Mouse (Mus musculus): ENCODE results near the gene Gm9887.
"Not testable (repeated sequence)": the region's sequence is repeated elsewhere in the genome, so short reads cannot be mapped to it uniquely, and the experiment has no call there.

Gm9887 gene

DNA sequence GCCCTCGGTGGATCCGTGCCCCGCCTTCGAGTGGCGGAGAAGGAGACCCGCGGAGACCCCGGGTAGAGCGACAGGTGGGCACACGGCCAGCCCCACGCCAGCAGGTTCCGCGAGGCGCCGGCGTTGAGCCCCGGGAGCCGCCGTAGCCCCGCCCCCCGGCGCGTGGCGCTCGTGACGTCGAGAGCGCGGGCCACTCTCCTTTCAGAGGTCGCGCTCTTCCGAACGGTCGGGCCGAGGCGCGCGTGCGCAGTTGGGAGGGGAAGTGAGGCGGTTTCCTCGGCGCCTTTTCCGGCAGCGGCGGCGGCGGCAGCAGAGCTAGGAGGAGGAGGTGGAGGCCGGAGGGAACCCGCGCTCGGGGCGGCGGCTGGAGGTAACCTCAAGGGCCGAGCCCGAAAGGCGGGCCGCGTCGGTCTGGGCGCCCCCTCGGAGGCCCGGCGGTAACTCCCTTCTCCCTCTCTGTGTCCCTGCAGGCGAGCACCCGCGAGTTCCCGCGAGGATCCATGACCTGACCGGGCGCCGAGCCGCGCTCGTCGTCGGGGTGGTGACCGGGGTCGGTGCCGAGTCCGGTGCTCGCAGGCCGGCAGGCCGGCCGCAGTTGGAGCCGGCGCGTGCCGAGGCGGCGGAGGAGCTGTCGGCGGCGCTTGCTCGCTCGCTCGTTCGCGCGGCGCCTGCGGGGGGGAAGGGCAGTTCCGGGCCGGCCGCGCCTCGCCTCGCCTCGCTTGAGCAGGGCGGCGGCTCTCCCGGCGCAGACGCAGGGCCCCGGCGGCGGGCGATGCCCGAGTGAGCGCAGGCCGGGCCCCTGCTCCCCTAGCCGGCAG, at the start of gene Gm9887, which contains the start of gene Arf6:
Gene Gm9887 (minus strand): TSS at position 605 of the 818 bp plus-strand sequence.
Gene Arf6 (plus strand): TSS at position 297 of the 818 bp plus-strand sequence.
- DNase-seq: peak; percentile 98

DNA sequence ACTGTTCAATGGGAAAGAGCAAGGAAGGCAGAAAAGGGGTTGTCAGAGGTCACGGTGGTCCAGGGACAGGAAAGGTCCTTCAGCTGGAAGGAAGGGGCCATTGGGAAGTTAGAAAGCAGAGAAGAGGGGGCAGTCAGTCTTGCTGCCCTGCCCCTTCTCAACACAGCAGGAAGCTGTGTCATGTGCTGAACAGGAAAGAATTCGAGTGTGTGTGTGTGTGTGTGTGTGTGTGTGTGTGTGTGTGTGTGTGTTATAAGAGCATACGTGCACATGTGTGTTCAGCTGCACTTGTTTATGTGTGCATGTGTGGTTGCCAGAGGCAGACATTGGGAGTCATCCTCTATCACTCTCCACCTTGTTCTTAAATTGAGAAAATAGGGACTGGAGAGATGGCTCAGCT, 48.5 kb upstream of the Gm9887 start:
- DNase-seq: no peak

DNA sequence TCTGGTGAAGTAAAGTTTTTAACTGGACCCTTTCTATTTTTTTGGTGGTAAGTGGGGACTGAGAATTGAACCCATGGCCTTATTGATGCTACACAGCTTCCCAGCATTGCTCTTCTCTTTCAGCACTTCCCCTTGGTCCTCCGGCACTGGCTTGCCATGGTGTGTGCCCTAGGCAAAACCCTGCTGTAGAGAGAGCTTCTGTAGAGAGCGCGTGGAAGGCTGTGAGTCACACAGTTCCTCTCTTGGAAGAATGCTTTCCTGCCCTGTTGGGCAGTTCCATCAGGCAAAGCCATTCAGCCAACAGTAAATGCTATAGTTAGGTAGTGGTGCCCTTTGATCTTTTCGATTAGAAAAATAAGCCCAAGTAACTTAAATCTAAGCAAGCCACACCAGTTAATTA, 47.3 kb upstream of the Gm9887 start:
- DNase-seq: no peak

DNA sequence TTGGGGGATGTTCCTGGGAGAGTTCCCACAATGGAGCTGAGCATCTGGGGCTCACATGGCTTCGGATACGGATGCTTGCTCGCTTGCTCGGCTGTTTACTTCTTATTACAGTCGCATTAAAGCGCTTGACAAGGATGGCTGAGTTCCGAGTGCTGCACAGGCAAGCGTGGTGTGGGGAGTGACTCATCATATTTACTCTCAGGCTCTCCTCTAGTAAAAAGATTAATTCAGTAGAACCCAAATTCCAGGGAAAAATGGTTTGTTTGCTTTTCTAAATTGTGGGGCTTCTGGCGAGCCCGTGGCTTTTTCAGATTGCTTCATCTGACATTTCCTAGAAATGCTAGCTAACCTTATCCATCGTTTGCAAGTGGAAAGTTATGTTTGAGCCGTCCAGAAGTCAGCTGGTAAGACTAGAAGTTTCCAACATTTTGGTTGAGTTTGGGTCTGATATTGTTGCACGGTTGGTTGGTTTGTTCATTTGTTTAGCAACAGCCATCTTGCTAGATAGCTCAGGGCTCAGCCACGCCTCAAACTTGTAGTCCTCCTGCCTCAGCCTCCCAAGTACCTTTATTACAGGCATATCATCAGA, 46.9 kb upstream of the Gm9887 start:
- DNase-seq: no peak

DNA sequence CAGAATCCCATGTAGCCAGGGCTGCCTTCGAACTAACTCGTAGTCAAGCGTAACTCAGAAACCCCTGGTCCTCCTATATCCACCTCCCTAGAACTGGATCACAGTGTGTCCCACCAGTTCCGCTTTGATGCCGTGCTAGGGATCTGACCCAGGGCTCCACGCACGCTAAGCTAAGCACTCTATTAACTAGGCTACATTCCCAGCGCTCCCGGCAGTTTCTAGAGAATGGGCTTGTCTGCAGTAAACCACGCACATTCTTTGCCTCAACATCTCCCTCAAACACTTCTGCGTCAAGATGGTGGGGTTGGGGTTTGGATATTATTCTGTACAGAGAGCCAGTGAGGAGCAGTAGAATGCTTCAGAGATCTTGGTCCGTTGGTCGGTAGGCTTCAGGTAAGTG, 46.3 kb upstream of the Gm9887 start:
- DNase-seq: no peak

DNA sequence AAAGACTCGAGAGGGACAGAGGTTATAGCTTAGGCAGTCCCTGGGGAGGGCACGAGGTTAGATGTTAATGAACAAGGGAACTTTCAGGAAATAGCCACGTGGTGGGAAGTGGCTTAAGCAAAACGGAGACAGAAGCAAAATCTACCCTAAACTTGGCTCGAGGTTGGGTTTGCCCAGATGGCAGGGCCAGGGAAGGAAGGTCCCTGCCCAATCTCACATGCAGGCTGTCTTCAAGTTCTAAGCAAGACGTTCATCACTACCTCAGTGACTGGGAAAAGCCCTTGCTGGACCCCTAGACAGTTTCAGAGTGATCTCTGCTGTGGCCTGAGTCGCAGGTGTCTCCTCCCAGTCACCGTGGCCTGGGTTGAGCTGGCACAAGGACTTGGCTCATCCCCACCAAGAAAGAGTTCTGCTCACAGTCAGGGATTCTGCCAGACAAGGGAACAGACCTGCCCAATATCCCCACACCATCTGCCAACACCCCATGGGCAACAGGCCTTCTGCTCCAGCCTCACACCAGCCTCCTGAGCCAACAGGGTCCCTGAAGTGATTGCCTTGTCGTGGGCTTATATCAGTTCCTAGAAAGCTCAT, 45.5 kb upstream of the Gm9887 start:
- peak; percentile 80 for DNase-seq

DNA sequence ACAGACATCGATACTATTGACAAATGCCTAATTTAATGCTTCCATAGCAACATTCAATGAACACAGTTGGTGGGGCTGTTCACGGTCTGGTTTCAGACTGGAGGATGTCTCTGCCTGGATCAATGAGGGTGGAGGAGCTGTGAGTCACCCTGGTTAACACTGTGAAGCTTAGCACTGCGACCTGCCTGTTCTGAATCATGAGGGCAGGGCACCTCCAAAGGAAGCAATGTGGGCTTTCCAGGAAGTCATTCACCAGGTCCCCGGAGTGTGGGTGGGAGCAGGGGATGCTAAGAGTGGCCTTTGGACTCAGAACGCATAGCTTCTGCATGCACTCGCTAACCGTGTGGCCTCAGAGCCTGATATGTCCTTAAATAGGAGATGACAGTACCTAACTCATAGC, 44.5 kb upstream of the Gm9887 start:
- DNase-seq: no peak

DNA sequence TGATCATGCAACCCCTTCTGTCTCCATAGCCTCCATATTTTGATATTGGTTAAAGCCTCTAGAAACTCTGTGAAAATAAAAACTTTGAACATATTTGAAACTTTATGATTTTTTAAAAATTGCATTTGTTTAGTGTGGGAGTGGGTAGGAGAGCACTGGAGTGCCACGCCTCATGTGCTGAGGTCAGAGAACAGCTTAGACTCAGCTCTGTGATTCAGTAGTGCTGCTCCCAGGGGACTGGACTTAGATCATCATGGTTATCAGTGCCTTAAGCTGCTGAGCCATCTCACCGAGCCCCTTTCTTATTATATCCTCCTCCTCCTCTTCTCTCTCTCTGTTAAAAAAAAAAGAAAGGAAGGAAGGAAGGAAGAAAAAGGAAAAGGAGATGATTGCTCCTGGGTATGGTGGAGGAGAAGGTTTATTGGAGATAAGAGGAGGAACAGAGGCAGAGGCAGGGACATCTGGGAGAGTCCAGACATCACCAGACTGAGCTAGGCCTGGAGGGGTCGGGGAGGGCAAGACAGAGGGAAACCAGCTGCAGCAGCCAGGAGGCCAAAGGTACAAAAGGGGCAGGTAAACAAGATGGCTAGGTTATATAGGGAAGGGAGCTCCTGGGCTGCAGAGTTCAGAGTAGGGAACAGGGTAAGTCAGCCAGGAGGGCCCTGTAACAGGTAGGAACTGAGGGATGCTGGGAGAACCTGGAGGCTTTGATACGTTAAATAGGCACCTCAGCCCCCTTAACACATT, 42.7 kb upstream of the Gm9887 start:
- DNase-seq: no peak

DNA sequence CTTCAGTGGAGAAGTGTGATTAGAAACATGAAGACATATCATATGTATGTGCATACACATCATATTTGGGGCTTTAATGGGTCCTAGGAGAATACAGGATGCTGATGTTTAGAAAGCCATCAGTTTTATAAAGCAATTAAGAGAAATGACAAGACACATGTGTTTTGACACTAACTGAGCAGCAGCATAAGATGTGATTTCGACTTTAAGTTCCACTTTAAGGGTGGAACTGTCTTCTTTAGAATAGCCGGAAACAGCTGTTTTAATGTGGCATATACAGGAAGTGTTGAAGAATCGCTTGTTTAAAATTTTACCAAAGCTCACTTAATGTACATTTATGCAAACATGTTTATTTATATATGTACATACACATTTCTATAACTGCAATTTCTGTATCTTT, 41.0 kb upstream of the Gm9887 start:
- DNase-seq: no peak

DNA sequence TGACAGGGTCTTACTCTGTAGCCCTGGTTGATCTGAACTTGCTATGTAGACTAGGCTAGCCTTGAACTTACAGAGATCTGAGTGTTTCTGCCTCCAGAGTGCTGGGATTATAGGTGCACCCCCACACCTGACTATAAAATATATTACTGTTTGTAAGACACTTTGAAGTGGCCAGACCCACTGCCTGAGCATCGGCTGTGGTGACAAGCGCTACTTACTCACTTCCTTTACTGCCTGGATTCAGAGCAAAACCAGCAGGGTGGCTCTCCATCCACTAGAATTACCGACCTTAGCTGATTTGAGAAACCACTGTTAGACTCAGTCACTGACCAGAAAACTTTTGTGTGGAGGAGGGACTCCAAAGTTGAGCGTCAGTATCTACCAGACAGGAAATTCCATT, 39.7 kb upstream of the Gm9887 start:
- DNase-seq: no peak

DNA sequence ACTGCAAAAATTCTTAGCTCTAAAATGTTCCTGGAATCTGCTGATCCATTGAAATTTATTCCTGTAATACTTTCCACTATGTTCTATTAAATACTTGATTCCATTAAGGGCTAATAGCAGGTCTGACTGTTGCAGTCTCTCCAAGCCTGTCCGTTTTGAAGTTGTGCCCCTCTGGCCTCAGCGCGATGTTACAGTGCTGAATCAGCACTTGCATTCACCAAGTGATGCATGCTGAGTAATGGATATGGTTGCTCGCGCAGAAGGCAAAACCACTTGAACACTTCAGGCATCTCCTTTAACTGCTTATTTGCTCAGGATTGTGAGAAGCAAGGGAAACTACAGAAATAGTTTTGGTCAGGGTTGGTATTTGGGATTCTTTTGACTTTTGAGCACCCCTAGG, 38.5 kb upstream of the Gm9887 start:
- no peak for DNase-seq

DNA sequence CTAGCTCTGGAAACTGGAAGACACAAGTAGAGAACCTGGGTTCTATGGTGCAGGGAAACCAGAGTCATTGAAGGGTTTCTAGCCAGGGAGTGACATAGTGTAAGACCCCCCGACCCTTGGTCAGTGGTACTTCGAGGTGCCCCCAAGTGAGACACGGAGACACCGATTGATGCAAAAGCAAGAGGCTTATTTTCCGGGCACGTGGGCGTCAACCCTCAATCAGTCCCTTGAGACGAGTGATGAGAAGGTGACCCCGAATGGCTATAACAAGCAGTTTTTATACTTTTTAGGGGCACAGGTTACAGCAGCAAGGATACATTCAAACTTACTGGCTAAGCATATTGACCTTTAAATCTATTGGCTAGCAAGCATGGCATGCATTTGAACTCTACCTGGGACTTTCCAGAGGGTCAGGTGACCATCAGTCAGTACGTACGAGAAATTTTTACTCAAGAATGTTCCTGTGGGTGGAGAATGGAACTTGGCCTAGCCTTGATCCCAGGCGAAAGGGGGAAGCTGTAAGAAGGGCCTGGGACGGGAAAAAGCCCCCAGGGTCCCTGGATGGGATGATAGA, 30.4 kb upstream of the Gm9887 start:
- no peak for DNase-seq

DNA sequence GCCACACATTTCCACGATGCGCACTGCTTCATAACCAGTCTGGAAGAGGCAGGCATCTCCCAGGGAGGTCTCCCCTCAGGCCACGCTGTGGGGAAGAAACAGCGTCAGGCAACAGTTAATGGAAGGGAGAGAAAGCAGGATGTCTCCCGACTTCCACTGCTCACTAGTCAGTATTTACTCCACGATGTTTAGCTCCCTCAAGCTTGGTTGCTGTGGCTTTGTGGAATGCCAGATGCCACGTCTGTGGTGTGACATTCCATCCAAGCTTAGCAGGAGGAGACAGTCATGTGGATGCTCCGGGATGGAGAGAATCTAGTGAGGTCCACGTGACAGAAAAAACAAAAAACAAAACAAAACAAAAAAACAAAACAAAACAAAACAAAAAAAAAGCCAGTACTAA, 29.8 kb upstream of the Gm9887 start:
- no peak for DNase-seq

DNA sequence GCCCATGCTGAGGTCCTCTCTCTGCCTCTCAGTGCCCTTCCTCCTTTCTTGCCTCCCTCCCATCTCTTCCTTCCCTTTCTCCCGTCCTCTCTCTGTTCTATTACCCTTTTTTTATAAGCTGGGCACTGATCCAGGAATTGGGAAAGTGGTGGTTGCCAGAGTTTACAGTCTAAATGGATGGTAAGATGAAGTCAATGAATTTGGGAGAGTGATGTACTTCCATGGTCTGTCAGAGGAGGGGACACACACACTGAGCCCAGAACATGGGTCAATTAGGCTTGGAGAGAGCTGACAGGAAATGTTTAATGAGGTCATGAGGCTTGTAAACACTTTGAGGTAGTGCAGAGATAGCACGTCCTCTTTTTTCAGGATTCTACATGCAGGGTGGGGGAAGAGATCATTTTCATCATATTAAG, 28.6 kb upstream of the Gm9887 start:
- no peak for DNase-seq

DNA sequence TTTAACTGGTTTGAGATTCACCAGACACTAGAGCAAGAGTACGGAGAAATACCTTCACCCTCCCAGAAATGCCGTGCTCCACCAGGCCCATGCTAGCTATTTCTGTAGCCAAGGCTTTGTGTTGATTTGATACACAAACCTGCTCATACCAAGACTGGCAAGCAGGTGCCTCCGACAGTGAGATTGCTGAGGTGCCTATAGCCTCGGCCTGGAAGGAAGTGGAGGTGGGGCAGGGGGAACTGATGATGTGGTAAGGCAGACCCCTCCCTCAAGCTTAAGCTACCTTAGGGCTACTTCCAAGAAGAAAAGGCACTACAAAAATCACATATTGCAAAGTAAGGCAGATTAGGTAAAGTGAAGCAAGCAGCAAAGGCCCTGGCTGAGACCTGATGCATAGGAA, 28.1 kb upstream of the Gm9887 start:
- no peak for DNase-seq

DNA sequence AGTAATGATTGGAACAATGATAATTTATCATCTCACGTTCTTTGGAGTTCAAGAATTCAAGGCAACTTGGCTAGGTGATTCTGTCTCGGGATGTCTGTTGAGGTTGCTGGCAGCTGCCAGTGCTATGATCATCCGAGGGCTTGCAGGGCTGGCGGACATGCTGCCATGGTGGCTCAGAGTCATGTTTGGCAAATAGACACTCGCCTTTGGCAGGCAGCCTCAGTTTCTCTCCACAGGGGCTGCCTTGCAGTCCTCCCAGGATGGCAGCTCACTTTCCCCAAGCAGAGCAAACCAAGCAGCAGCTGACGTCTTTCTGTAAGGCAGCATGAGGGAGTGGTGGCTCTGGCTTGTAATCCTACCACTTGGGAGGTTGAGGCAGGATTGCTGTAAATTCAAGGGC, 22.2 kb upstream of the Gm9887 start:
- peak; percentile 88 for DNase-seq

DNA sequence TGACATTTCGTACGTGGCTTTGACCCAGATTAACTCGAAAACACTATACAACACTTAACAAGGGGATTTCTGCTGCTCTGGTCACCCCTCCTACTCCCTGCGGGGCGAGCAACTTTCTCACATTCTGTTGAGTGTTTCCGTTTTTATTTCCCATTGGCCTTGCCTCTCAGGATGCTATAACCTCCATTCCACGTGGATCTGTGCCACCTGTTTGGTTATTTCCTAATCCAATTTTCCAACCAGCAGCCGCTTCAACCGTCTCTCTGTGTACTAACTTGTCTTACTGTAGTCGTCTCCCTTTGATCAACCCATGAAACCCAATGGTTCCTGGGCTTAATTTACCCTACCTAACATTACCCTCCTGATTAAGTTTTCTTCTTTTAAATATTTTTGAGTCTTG, 20.8 kb upstream of the Gm9887 start:
- no peak for DNase-seq

DNA sequence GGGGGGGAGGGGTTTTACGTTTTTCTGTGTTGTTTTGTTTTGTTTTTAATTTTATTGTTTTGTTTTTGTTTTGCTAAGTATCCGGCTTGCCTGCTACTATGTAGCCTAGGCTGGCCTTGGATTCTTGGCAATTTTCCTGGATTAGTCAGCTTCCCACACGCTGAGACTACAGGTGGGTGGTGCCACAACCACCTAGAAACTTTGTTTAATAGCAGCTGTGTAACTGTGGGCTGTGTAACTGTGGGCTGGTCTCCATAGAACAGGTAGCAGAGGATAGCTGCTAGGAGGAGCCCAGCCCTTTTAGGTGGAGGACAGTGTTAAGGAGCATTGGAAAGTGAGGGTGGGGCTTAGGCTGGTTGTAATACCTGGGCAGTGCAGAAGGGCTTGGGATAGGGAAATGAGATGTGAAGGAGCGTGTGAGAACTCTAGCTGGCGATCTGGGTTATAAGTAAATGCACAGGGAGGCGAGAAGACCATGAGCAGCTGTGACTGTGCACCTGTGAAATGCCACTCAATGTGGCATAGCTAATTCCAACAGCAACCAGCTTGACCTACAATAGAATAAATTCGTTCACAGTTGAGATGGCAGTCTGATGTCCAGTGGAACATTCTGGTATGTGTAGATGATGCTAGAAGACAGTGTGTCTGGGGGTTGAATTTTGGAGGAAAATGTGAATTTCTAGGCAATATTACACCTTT, 17.9 kb upstream of the Gm9887 start:
- no peak for DNase-seq

DNA sequence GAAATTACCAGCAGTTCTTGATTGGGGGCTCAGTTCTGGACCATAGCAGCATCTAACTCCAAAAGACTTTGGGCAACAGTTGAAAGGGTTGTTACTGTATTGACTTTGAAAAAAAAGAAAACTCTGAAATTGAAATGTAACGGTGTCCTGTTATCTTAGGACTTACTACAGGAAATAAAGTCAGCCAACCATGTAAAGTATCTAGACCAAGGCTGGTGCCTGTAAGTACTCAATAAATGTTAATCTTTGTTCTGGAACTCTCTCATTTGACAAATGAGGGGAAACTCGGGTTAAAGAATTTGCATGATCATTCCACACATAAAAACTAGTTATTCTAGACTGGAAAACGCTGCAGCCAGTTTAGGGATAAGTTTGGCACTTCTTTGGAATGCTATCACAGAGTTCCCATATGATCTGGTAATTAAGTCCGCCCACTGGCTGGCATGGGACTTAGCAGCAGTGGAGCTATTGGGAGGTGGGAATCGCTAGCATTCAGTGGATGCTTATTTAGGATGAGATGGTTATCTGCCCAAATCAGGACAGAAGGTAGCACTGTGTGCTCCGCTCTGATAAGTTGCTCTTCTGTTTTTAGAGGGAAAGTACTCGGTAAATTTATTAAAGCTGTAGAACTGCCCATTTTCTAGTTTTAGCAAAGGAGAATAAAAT, 17.1 kb upstream of the Gm9887 start:
- DNase-seq: no peak

DNA sequence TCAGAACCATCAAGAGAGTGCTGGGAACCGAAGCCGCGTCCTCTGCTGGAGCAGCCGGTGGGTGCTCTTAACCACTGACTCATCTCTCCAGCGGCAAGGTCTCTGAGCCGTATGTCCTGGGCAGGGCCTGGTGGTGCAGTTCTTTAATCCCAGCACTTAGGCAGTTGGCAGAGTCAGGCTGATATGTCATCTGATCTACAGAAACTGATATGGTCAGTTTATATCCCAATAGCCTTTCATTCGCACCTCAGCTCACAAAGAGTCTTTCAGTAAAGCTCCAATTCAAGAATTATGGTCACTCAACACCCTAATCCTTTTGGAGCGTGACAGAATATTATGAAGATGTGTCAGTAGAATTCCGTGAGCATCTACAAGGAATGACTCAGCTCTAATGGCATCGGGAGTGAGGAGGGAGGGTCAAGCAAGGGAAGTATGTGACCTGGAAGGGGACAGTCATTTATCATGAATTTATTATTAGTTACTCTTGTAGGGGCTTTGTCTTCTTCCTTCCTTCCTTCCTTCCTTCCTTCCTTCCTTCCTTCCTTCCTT, 16.1 kb upstream of the Gm9887 start:
- no peak for DNase-seq

DNA sequence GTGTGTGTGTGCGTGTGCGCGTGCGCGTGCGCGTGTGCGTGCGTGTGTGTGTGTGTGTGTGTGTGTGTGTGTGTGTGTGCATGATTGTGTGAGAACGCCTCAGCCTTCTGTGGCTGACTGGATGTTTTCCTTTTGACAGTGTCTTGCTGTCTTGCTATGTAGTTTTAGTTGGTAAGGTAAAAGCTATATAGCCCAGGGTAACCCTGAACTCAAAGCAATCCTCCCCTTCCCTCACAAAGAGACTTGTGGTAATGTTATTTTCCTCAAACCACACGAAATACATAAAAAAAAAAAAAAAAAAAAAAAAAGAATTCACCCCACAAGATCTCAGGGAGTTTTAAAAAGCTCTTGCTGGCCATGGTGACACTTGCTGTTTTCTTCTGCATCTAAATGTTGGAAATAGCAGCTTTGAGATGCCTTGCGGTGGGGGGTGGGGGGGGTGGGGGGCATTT, 14.0 kb upstream of the Gm9887 start:
- not testable (repeated sequence) for DNase-seq
